Mouse (Mus musculus) lung, embryonic 16.5 days (tissue): Measurements from ENCODE around the gene Ms4a7. TPM values are rescaled to one million over a fixed set of nuclear protein-coding genes. Genes with fewer than 3 reads are reported as not detected.

Experiments
- ATAC-seq: fragments of 200-750 bp; cut with Nextera tagmentation; 2 replicates; pipeline ENCODE4 v1.8.0; 2017; ENCODE audit warnings: low read depth, mild to moderate bottlenecking, moderate library complexity
- H3K27ac ChIP-seq: fragments of 300-500 bp; sonication (generic); 2 replicates; pipeline ENCODE4 v1.5.1; 2014; ENCODE audit warnings: mild to moderate bottlenecking, control low read depth, low read length
- H3K27me3 ChIP-seq: fragments of 300-500 bp; sonication (generic); 2 replicates; pipeline ENCODE4 v1.6.1; 2014; ENCODE audit warnings: low read depth, low read length, mixed read lengths; ENCODE audit not compliant: control insufficient read depth, insufficient read depth
- H3K36me3 ChIP-seq: fragments of 300-500 bp; sonication (generic); 2 replicates; pipeline ENCODE4 v1.6.1; 2014; ENCODE audit warnings: low read length; ENCODE audit not compliant: control insufficient read depth, insufficient read depth
- H3K4me1 ChIP-seq: fragments of 300-500 bp; sonication (generic); replicated peaks from 2 replicates; pipeline ENCODE4 v1.6.1; 2014; ENCODE audit warnings: low read length, mixed read lengths; ENCODE audit not compliant: control insufficient read depth, insufficient read depth
- H3K4me2 ChIP-seq: fragments of 300-500 bp; sonication (generic); 2 replicates; pipeline ENCODE4 v1.6.1; 2014; ENCODE audit warnings: low read depth, low read length, control low read depth
- H3K4me3 ChIP-seq: fragments of 300-500 bp; sonication (generic); 2 replicates; pipeline ENCODE4 v1.5.1; 2014; ENCODE audit warnings: mild to moderate bottlenecking, low read length, control low read depth
- H3K9ac ChIP-seq: fragments of 300-500 bp; sonication (generic); 2 replicates; pipeline ENCODE4 v1.6.1; 2014; ENCODE audit warnings: low read length, control low read depth
- H3K9me3 ChIP-seq: fragments of 300-500 bp; sonication (generic); 2 replicates; pipeline ENCODE4 v1.6.1; 2016; ENCODE audit warnings: low read length; ENCODE audit not compliant: control insufficient read depth
- WGBS: fragments of 180-500 bp; shearing (Covaris S2); extraction: QIAGEN DNeasy Blood & Tissue Kit; methylation state at CpG from one replicate; pipeline ENCODE4 v1.1.7; 2014; 5-methylcytosine and 5-hydroxymethylcytosine counted together
- polyA plus RNA-seq: library from polyadenylated mRNA; unstranded; fragments of >200 nt; fragmentation: Nextera tagmentation; extraction: Ambion mirVana; gene quantifications from 2 replicates; pipeline ENCODE4 v1.2.1, GENCODE M21; 2015

Gene Ms4a7
- 3.3 and 3.6 TPM in 2 replicates for polyA plus RNA-seq

DNA sequence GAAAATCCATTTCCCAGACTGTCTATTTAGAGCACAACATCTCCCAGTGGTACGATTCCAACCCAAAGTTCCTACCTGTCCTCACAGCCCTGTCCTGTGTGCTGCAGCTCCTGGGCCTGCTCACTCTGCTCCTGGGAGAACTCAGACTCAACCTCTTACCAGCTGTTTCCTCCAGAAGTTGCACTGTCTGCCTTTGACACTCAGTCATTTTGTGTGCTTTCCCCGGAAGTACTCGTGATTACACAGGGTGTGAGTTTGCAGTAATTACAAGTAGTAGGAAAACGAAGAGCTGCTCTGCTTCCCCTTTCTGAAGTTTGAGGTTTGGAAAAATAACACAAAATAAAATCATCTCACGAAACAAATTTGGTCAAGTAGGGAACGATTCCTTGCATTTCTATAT, at the start of gene Ms4a7:
Gene Ms4a7 (minus strand): TSS at position 215 of the 400 bp plus-strand sequence.
- H3K4me3 ChIP-seq: no peak within 1 kb of the TSS
- ATAC-seq: no peak
- no peak within 1 kb of the TSS for H3K9ac ChIP-seq
- H3K4me1 ChIP-seq: no peaks in the 10 kb centered on the region
- no peak within 1 kb of the TSS for H3K4me2 ChIP-seq
- no peaks in the 10 kb centered on the region for H3K36me3 ChIP-seq
- WGBS: 72% methylated on average over 6 of the region's 6 CpGs
- H3K27ac ChIP-seq: no peak within 1 kb of the TSS
- H3K27me3 ChIP-seq: no peaks in the 10 kb centered on the region
- no peaks in the 10 kb centered on the region for H3K9me3 ChIP-seq

DNA sequence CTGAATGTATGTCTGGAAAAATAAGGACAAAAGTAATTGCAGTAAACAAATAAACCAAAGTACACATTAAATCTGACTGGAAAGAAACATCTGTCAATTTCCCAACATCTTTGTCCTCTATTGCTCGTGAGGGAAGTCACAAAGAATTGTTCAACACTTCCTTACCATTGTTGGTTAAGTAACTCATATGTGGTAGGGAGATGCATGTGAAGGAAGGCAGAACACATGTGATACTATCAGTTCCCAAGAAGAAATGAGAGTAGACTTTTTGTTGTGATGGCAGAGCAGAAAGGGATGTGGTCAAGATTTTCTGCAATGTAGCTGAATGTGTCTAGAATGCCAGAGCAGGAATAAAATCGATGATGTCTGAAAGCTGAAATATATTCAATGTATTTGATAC, 40.5 kb upstream of the Ms4a7 start:
- Histone ChIP-seq H3K4me3 (no peak overlapping the region), H3K4me2 (no peak overlapping the region), H3K36me3 (no peaks in the 10 kb centered on the region), H3K4me1 (no peaks in the 10 kb centered on the region), H3K27me3 (no peaks in the 10 kb centered on the region), H3K9me3 (no peaks in the 10 kb centered on the region), H3K27ac (no peak overlapping the region), H3K9ac (no peak overlapping the region)
- 65% methylated on average over 2 of the region's 2 CpGs for WGBS
- no peak for ATAC-seq

DNA sequence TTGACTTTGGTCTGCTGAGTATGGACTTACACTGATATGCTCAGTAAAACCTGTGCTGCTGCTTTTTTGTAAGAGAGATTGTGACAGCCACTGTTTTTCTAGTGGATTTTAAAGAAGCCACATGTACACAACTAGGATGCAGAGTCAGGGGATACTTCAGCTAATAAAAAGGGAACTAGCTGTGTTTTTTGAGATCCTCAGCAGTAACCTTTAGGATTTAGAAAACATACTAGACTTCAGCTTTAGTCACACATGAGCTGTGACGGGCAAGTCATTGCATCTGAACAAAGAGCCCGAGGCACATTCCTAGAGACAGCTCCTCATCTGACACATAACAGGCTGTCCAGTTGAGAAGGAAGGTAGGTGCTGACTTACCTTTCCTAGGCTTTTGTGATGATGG, 39.3 kb upstream of the Ms4a7 start, which contains the start of gene Ms4a4a:
Gene Ms4a4a (plus strand): TSS at position 251 of the 400 bp plus-strand sequence.
- WGBS: 70% methylated on average over 2 of the region's 2 CpGs
- H3K27ac ChIP-seq: no peak within 1 kb of the TSS

DNA sequence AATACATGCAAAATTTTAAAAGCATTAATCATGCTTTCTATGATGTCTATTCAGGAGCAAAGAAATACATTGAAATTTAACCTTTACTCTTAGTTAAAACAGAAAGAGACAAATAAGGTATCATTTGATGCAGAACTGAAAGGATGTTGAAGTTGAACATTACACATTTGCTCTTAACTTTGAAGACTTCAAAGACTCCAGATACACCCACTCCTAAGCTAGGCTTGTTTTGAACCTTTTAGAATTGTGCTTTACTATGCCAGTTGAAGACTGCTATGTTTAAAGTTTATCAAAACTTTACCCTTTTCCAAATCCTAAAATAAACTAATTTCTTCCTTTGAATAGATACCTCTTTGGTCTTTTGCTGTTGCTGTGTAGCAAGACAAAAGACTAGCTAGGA, 35.2 kb upstream of the Ms4a7 start:
- Histone ChIP-seq H3K9ac (no peak overlapping the region), H3K4me2 (no peak overlapping the region), H3K4me1 (no peaks in the 10 kb centered on the region), H3K27ac (no peak overlapping the region), H3K4me3 (no peak overlapping the region), H3K9me3 (no peaks in the 10 kb centered on the region), H3K36me3 (no peaks in the 10 kb centered on the region), H3K27me3 (no peaks in the 10 kb centered on the region)
- no peak for ATAC-seq

More for the DNA sequence above, 39.3 kb upstream of the Ms4a7 start, which contains the start of gene Ms4a4a:
- H3K27me3 ChIP-seq: no peaks in the 10 kb centered on the region
- no peak for ATAC-seq
- H3K9me3 ChIP-seq: no peaks in the 10 kb centered on the region
- no peaks in the 10 kb centered on the region for H3K36me3 ChIP-seq
- H3K4me2 ChIP-seq: no peak within 1 kb of the TSS
- no peaks in the 10 kb centered on the region for H3K4me1 ChIP-seq
- H3K4me3 ChIP-seq: no peak within 1 kb of the TSS
- H3K9ac ChIP-seq: no peak within 1 kb of the TSS

DNA sequence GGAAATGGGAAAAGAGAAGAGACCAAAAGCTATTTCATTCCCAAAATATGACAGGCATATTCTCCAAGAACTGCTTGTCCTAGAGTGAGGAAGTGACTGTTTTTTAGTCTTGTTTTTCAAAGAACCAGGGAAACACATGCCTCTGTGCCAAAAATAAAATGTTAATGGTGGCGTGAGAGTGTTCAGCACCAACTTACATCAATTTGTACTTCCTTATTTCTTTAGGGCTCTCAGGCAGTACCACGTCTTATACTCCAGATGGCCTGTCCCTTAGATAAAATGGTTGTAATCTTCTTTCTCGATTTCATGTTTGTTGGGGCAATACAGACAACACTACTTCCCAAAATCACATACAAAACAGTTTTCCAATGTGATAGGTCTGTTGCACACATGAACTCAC, 32.4 kb upstream of the Ms4a7 start:
- H3K4me2 ChIP-seq: no peak overlapping the region
- no peak overlapping the region for H3K27ac ChIP-seq
- WGBS: 72% methylated on average over 3 of the region's 3 CpGs
- H3K9me3 ChIP-seq: no peaks in the 10 kb centered on the region
- ATAC-seq: no peak
- no peaks in the 10 kb centered on the region for H3K36me3 ChIP-seq
- no peak overlapping the region for H3K9ac ChIP-seq
- no peaks in the 10 kb centered on the region for H3K4me1 ChIP-seq
- H3K4me3 ChIP-seq: no peak overlapping the region
- H3K27me3 ChIP-seq: no peaks in the 10 kb centered on the region

DNA sequence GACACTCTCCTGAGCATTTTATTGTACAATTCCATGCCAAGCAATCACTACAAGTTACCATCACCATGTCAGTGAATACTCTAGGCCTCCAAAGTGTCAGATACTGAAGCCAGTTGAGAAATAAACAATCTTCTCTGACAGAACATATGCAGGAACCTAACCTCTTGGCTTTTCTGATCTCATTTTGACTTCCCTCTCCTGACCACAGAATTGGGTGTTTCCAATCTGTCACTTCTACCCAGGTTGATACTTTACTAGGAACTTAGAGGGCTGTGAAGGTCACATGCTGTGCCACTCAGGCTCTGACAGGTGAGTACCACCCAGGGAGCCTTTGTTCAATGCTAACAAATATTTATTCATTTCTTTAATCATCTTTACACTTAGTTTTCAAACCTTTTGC, 26.1 kb upstream of the Ms4a7 start:
- Histone ChIP-seq H3K4me3 (no peak overlapping the region), H3K4me1 (no peaks in the 10 kb centered on the region), H3K27me3 (no peaks in the 10 kb centered on the region), H3K27ac (no peak overlapping the region), H3K36me3 (no peaks in the 10 kb centered on the region), H3K9me3 (no peaks in the 10 kb centered on the region), H3K4me2 (no peak overlapping the region), H3K9ac (no peak overlapping the region)
- ATAC-seq: no peak

DNA sequence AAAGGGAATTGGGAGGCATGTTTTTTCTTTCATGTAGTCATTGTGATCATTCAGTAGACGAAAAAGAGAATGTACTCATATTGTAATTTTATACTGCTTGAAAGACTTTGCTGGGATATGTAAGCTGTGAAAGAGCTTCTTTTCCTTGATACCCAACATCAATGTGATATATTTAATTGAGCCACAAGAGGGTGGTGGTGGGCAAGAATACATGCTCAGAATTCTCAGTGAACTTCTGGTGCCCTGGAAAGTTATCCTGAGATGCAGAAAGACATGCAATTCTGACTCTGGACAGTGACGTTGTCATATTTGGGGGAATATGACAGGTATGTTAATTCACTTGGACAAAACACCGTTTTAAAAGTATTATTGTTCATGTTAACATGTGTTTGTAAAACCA, 24.2 kb upstream of the Ms4a7 start:
- no peak overlapping the region for H3K9ac ChIP-seq
- 43% methylated on average over 3 of the region's 3 CpGs for WGBS

DNA sequence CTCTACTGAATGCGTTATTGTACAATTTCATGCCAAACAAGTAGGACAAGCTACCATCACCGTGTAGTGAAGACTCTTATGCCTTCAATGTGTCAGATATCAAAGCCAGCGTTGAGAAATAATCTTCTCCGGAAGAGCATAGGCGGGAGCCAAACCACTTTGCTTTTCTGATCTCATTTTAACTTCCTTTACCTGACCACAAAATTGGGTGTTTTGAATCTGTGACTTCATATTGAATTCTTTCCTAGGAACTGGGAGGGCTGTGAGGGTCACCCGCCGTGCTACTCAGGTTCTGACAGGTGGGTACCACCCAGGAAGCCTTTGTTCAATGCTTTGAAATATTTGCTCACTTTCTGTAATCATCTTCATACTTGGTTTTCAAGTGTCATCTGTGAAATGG, 19.8 kb upstream of the Ms4a7 start:
- H3K4me2 ChIP-seq: no peak overlapping the region
- H3K27me3 ChIP-seq: no peaks in the 10 kb centered on the region
- no peak overlapping the region for H3K4me3 ChIP-seq
- no peaks in the 10 kb centered on the region for H3K9me3 ChIP-seq
- H3K27ac ChIP-seq: no peak overlapping the region
- no peaks in the 10 kb centered on the region for H3K4me1 ChIP-seq
- ATAC-seq: no peak
- 66% methylated on average over 7 of the region's 7 CpGs for WGBS
- no peak overlapping the region for H3K9ac ChIP-seq
- H3K36me3 ChIP-seq: no peaks in the 10 kb centered on the region

More for the DNA sequence above, 24.2 kb upstream of the Ms4a7 start:
- Histone ChIP-seq H3K4me3 (no peak overlapping the region), H3K36me3 (no peaks in the 10 kb centered on the region), H3K9me3 (no peaks in the 10 kb centered on the region), H3K4me1 (no peaks in the 10 kb centered on the region), H3K27me3 (no peaks in the 10 kb centered on the region), H3K4me2 (no peak overlapping the region), H3K27ac (no peak overlapping the region)
- ATAC-seq: no peak

DNA sequence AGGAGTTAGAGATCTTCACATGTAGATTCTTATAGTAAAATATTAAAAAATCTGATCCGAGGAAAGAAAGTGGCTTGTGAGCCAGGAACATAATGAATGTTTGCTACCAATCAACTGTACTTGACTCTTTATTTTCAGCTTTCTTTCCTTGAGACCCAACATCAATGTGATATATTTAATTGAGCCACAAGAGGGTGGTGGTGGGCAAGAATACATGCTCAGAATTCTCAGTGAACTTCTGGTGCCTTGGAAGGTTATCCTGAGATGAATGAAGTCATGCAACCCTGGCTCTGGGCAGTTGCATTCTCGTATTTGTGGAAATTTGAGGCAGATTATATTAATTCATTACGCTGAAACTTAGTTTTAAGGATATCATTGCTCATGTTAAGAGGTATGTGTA, 15.9 kb upstream of the Ms4a7 start:
- WGBS: 31% methylated on average over 3 of the region's 3 CpGs
- H3K27me3 ChIP-seq: no peaks in the 10 kb centered on the region
- H3K4me1 ChIP-seq: no peaks in the 10 kb centered on the region
- ATAC-seq: no peak
- no peak overlapping the region for H3K27ac ChIP-seq
- no peak overlapping the region for H3K4me3 ChIP-seq
- no peaks in the 10 kb centered on the region for H3K36me3 ChIP-seq
- no peaks in the 10 kb centered on the region for H3K9me3 ChIP-seq
- H3K9ac ChIP-seq: no peak overlapping the region
- no peak overlapping the region for H3K4me2 ChIP-seq
